Mouse (Mus musculus): ENCODE results near the gene Akap12. TPM values are rescaled to one million over a fixed set of nuclear protein-coding genes. Genes with fewer than 3 reads are reported as not detected.

Gene Akap12
- polyA plus RNA-seq, 1 experiment, result 7.1 TPM

- Histone ChIP-seq H3K27ac (ENCODE audit: control insufficient read depth, insufficient read depth, low read length) (no peak overlapping the region), H3K36me3 (ENCODE audit: control insufficient read depth, insufficient read depth, low read length) (peaks cover 20% of the 10 kb centered on the region), H3K27me3 (ENCODE audit: control insufficient read depth, insufficient read depth, low read length) (no peaks in the 10 kb centered on the region), H3K4me1 (replicated peaks; ENCODE audit: control insufficient read depth, insufficient read depth, low read length) (peaks cover 12% of the 10 kb centered on the region), H3K4me3 (ENCODE audit: control insufficient read depth, insufficient read depth, low read length) (no peak overlapping the region)
- WGBS, result 97% methylated on average over 3 of the region's 3 CpGs
- TF ChIP-seq CTCF (IDR thresholded peaks at IDR 0.05; ENCODE audit: borderline replicate concordance, control insufficient read depth, extremely low read depth, insufficient read depth, low read length, poor library complexity) (no peak), POLR2A (IDR thresholded peaks at IDR 0.05; ENCODE audit: control insufficient read depth, extremely low read depth, insufficient read depth, low read length, poor library complexity) (no peak)
- no peak for DNase-seq
Measured at GRCm38 (mm10) chr10:4395321-4395720, 129.1 kb downstream of the Akap12 start.

- no peak for DNase-seq
- WGBS, result 94% methylated on average over 5 of the region's 5 CpGs
- peaks cover 28% of the 10 kb centered on the region for H3K36me3 ChIP-seq (ENCODE audit: control insufficient read depth, insufficient read depth, low read length)
- no peak overlapping the region for H3K27ac ChIP-seq (ENCODE audit: control insufficient read depth, insufficient read depth, low read length)
- no peak overlapping the region for H3K4me3 ChIP-seq (ENCODE audit: control insufficient read depth, insufficient read depth, low read length)
- H3K4me1 ChIP-seq (replicated peaks; ENCODE audit: control insufficient read depth, insufficient read depth, low read length), result no peaks in the 10 kb centered on the region
- TF ChIP-seq CTCF (IDR thresholded peaks at IDR 0.05; ENCODE audit: borderline replicate concordance, control insufficient read depth, extremely low read depth, insufficient read depth, low read length, poor library complexity), result no peak
- TF ChIP-seq POLR2A (IDR thresholded peaks at IDR 0.05; ENCODE audit: control insufficient read depth, extremely low read depth, insufficient read depth, low read length, poor library complexity), result no peak
- H3K27me3 ChIP-seq (ENCODE audit: control insufficient read depth, insufficient read depth, low read length), result no peaks in the 10 kb centered on the region
Measured at GRCm38 (mm10) chr10:4398058-4398457, 131.9 kb downstream of the Akap12 start.

GRCm38 (mm10) chr10:4404895-4405491, 138.8 kb downstream of the Akap12 start:
- no peak for TF ChIP-seq POLR2A (IDR thresholded peaks at IDR 0.05; ENCODE audit: control insufficient read depth, extremely low read depth, insufficient read depth, low read length, poor library complexity)
- TF ChIP-seq CTCF (IDR thresholded peaks at IDR 0.05; ENCODE audit: borderline replicate concordance, control insufficient read depth, extremely low read depth, insufficient read depth, low read length, poor library complexity), result no peak
- Histone ChIP-seq H3K4me3 (ENCODE audit: control insufficient read depth, insufficient read depth, low read length) (no peak overlapping the region), H3K4me1 (replicated peaks; ENCODE audit: control insufficient read depth, insufficient read depth, low read length) (no peaks in the 10 kb centered on the region), H3K36me3 (ENCODE audit: control insufficient read depth, insufficient read depth, low read length) (peaks cover 28% of the 10 kb centered on the region), H3K27me3 (ENCODE audit: control insufficient read depth, insufficient read depth, low read length) (no peaks in the 10 kb centered on the region), H3K27ac (ENCODE audit: control insufficient read depth, insufficient read depth, low read length) (no peak overlapping the region)
- 68% methylated on average over 5 of the region's 5 CpGs for WGBS
- peak; percentile 39 for DNase-seq

DNA sequence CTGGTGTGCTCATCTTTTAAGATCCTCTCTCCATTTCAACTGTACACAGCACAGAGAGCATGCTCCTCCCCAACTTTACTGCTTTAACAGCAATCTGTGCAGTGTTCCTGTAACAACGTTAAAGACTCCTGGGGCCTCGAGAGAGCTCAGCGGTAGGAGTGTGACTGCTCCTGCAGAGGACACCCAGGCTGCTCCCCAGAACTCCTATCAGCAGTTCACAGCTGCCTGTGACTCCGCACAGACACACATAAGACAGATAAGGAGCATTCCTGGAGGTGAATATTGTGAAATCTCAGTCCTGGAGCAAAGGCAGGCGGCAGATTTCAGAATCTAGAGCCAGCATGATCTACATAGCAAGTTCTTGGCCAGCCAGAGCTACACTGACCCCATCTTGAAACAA, 139.3 kb downstream of the Akap12 start:
- no peaks in the 10 kb centered on the region for H3K4me1 ChIP-seq (replicated peaks; ENCODE audit: control insufficient read depth, insufficient read depth, low read length)
- DNase-seq, result no peak
- TF ChIP-seq CTCF (IDR thresholded peaks at IDR 0.05; ENCODE audit: borderline replicate concordance, control insufficient read depth, extremely low read depth, insufficient read depth, low read length, poor library complexity), result no peak
- no peak for TF ChIP-seq POLR2A (IDR thresholded peaks at IDR 0.05; ENCODE audit: control insufficient read depth, extremely low read depth, insufficient read depth, low read length, poor library complexity)
- 97% methylated on average over 5 of the region's 5 CpGs for WGBS
- no peak overlapping the region for H3K4me3 ChIP-seq (ENCODE audit: control insufficient read depth, insufficient read depth, low read length)
- H3K36me3 ChIP-seq (ENCODE audit: control insufficient read depth, insufficient read depth, low read length), result peaks cover 28% of the 10 kb centered on the region
- no peak overlapping the region for H3K27ac ChIP-seq (ENCODE audit: control insufficient read depth, insufficient read depth, low read length)
- no peaks in the 10 kb centered on the region for H3K27me3 ChIP-seq (ENCODE audit: control insufficient read depth, insufficient read depth, low read length)

GRCm38 (mm10) chr10:4407191-4407590, 141.0 kb downstream of the Akap12 start:
- Histone ChIP-seq H3K27ac (ENCODE audit: control insufficient read depth, insufficient read depth, low read length) (no peak overlapping the region), H3K36me3 (ENCODE audit: control insufficient read depth, insufficient read depth, low read length) (peaks cover 26% of the 10 kb centered on the region), H3K4me3 (ENCODE audit: control insufficient read depth, insufficient read depth, low read length) (no peak overlapping the region), H3K4me1 (replicated peaks; ENCODE audit: control insufficient read depth, insufficient read depth, low read length) (no peaks in the 10 kb centered on the region), H3K27me3 (ENCODE audit: control insufficient read depth, insufficient read depth, low read length) (no peaks in the 10 kb centered on the region)
- 100% methylated on average over 1 of the region's 1 CpGs for WGBS
- no peak for DNase-seq
- TF ChIP-seq POLR2A (IDR thresholded peaks at IDR 0.05; ENCODE audit: control insufficient read depth, extremely low read depth, insufficient read depth, low read length, poor library complexity) (no peak), CTCF (IDR thresholded peaks at IDR 0.05; ENCODE audit: borderline replicate concordance, control insufficient read depth, extremely low read depth, insufficient read depth, low read length, poor library complexity) (no peak)

Other genes starting within 250 kb of the Akap12 start
- gene Zbtb2, start 121.7 kb downstream of the Akap12 start, polyA plus RNA-seq (2012; rRNA removed), result 32.8 and 37.9 TPM in 2 replicates
- gene Rmnd1, start 166.0 kb downstream of the Akap12 start, polyA plus RNA-seq (2012; rRNA removed), result 32.2 and 43.6 TPM in 2 replicates
- gene Armt1, start 166.1 kb downstream of the Akap12 start, polyA plus RNA-seq (2012; rRNA removed), result 22.1 and 23.1 TPM in 2 replicates
- gene Ccdc170, start 216.1 kb downstream of the Akap12 start, polyA plus RNA-seq (2012; rRNA removed), result 0.24 and 0.33 TPM in 2 replicates